Mouse (Mus musculus) lung, adult 2 months (tissue): ENCODE measurements around the gene Nolc1.

ENCODE experiments used
- CTCF ChIP-seq: fragments of 200-500 bp; IDR thresholded peaks from 2 replicates; pipeline ENCODE4 v1.5.1; 2011; ENCODE audit warnings: mild to moderate bottlenecking, low read length, control low read depth; ENCODE audit not compliant: insufficient read depth
- POLR2A ChIP-seq: fragments of 200-500 bp; IDR thresholded peaks from 2 replicates; pipeline ENCODE4 v1.6.1; 2011; ENCODE audit warnings: low read depth, mild to moderate bottlenecking, control low read depth, low read length, borderline replicate concordance; ENCODE audit errors: extremely low read depth

DNA sequence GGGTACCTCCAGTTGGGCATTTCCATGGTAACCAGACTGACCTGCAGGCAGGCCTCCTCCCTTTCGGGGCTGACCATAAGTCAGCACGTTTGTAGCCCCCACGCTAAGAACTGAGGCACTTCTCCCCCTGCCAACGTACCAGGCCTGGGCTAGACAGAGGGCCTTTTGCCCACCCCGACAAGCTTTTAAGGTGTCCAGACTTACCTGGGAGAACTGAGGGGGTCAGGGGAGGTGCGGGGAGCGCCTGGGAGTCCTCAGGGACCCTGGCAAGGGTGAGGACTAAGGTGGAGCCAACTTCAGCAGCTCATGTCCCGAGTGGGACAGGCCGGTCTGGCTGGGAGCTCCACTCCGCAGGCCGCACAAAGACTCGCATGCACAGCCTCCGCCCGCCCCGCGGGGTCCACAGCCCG, 36.8 kb upstream of the Nolc1 start:
- TF ChIP-seq CTCF: no peak
- TF ChIP-seq POLR2A: no peak
